Mouse (Mus musculus) CH12.LX (cell line): ENCODE data around the gene Zfp84. TPM values are rescaled to one million over a fixed set of nuclear protein-coding genes. Genes with fewer than 3 reads are reported as not detected.

Experiments used
- DNase-seq: peaks from one replicate; pipeline ENCODE4 v3.0.0-alpha.2; 2013; ENCODE audit errors: extremely low read depth
- H3K27ac ChIP-seq: 2 replicates; pipeline ENCODE4 v1.5.1; 2012; ENCODE audit warnings: low read depth, mild to moderate bottlenecking, control low read depth, moderate library complexity; ENCODE audit not compliant: insufficient read depth
- H3K27me3 ChIP-seq: replicated peaks from 2 replicates; pipeline ENCODE3; 2012; ENCODE audit warnings: inconsistent platforms
- H3K36me3 ChIP-seq, 2 experiments: replicated peaks in 1 of 2; 2 replicates each; pipeline versions ENCODE3 to v1.6.1; 2012; ENCODE audit warnings: inconsistent platforms in 1 of 2, low read length in 1 of 2, mild to moderate bottlenecking in 1 of 2, mixed read lengths in 1 of 2, moderate library complexity in 1 of 2; ENCODE audit not compliant: control insufficient read depth in 1 of 2, insufficient read depth in 1 of 2
- H3K4me1 ChIP-seq, 2 experiments: 2 replicates each; pipeline ENCODE4 v1.6.1; 2012; ENCODE audit warnings: inconsistent platforms in 1 of 2, moderate library complexity in 1 of 2; ENCODE audit not compliant: insufficient read depth in 2 of 2, control insufficient read depth in 1 of 2
- H3K4me2 ChIP-seq: 2 replicates; pipeline ENCODE4 v1.6.1; 2012; ENCODE audit warnings: low read depth, mild to moderate bottlenecking, control low read depth; ENCODE audit not compliant: poor library complexity, insufficient read depth, severe bottlenecking
- H3K4me3 ChIP-seq, 3 experiments: fragments of 150-350 bp in 1 of 3; sonication (generic) in 1 of 3; replicated peaks in 1 of 3; 2 replicates each; pipeline versions ENCODE3 to v1.5.1; 2011 to 2012; ENCODE audit warnings: low read depth in 2 of 3, low read length in 2 of 3, mild to moderate bottlenecking in 2 of 3, moderate library complexity in 2 of 3, control low read depth in 1 of 3, improper control_type of control experiment in 1 of 3, inconsistent platforms in 1 of 3, mixed read lengths in 1 of 3; ENCODE audit not compliant: poor library complexity in 1 of 3
- H3K79me2 ChIP-seq: replicated peaks from 2 replicates; pipeline ENCODE4 v1.6.1; 2012; ENCODE audit warnings: mild to moderate bottlenecking, moderate library complexity; ENCODE audit not compliant: control insufficient read depth, poor library complexity, insufficient read depth, severe bottlenecking; ENCODE audit errors: extremely low read depth
- H3K9ac ChIP-seq: 2 replicates; pipeline ENCODE4 v1.6.1; 2012; ENCODE audit warnings: low read depth, mild to moderate bottlenecking, control low read depth, moderate library complexity; ENCODE audit not compliant: insufficient read depth
- H3K9me3 ChIP-seq: replicated peaks from 2 replicates; pipeline ENCODE3; 2012; ENCODE audit warnings: low read length, inconsistent platforms, mixed read lengths
- CHD1 ChIP-seq: IDR thresholded peaks from 2 replicates; pipeline ENCODE4 v1.6.1; 2012; ENCODE audit warnings: low read depth, low read length, improper control_type of control experiment, inconsistent platforms
- CTCF ChIP-seq, 2 experiments: IDR thresholded peaks in 1 of 2; conservative IDR thresholded peaks in 1 of 2; 2 replicates each; pipeline ENCODE4 v1.5.1; 2011 to 2012; ENCODE audit warnings: low read depth in 2 of 2, low read length in 2 of 2, improper control_type of control experiment in 1 of 2, inconsistent platforms in 1 of 2, mild to moderate bottlenecking in 1 of 2, moderate library complexity in 1 of 2
- ELF1 ChIP-seq: IDR thresholded peaks from 2 replicates; pipeline ENCODE4 v1.6.1; 2014; ENCODE audit warnings: low read depth, mild to moderate bottlenecking, inconsistent platforms, low read length, improper control_type of control experiment
- EP300 ChIP-seq: IDR thresholded peaks from 2 replicates; pipeline ENCODE4 v1.6.1; 2011; ENCODE audit warnings: low read length, improper control_type of control experiment
- ETS1 ChIP-seq: conservative IDR thresholded peaks from 2 replicates; pipeline ENCODE4 v1.6.1; 2012; ENCODE audit warnings: low read depth, mild to moderate bottlenecking, inconsistent platforms, low read length, improper control_type of control experiment, moderate library complexity
- GABPA ChIP-seq: IDR thresholded peaks from 2 replicates; pipeline ENCODE4 v1.6.1; 2012; ENCODE audit warnings: low read depth, low read length, improper control_type of control experiment, inconsistent platforms; ENCODE audit not compliant: insufficient replicate concordance
- JUN ChIP-seq: IDR thresholded peaks from 2 replicates; pipeline ENCODE4 v1.6.1; 2011; ENCODE audit warnings: low read depth, mild to moderate bottlenecking, low read length, improper control_type of control experiment, moderate library complexity; ENCODE audit not compliant: insufficient read depth
- JUND ChIP-seq: conservative IDR thresholded peaks from 2 replicates; pipeline ENCODE4 v1.6.1; 2011; ENCODE audit warnings: low read depth, low read length, improper control_type of control experiment
- KAT2A ChIP-seq: IDR thresholded peaks from 2 replicates; pipeline ENCODE4 v1.6.1; 2012; ENCODE audit warnings: low read length, improper control_type of control experiment, inconsistent platforms; ENCODE audit not compliant: insufficient replicate concordance
- MAX ChIP-seq: IDR thresholded peaks from 2 replicates; pipeline ENCODE4 v1.6.1; 2011; ENCODE audit warnings: low read length, improper control_type of control experiment
- MYC ChIP-seq: IDR thresholded peaks from 2 replicates; pipeline ENCODE4 v1.6.1; 2011; ENCODE audit warnings: low read depth, mild to moderate bottlenecking, improper control_type of control experiment, low read length
- PAX5 ChIP-seq: IDR thresholded peaks from 2 replicates; pipeline ENCODE4 v1.6.1; 2012; ENCODE audit warnings: low read length, inconsistent platforms, mixed read lengths
- POLR2A ChIP-seq: IDR thresholded peaks from 2 replicates; pipeline ENCODE4 v1.6.1; 2011; ENCODE audit warnings: low read depth, mild to moderate bottlenecking, improper control_type of control experiment, low read length
- POLR2AphosphoS2 ChIP-seq: IDR thresholded peaks from 2 replicates; pipeline ENCODE4 v1.6.1; 2011; ENCODE audit warnings: low read depth, low read length, improper control_type of control experiment
- RCOR1 ChIP-seq: conservative IDR thresholded peaks from 2 replicates; pipeline ENCODE4 v1.6.1; 2012; ENCODE audit warnings: low read depth, mild to moderate bottlenecking, inconsistent platforms, low read length, improper control_type of control experiment
- SIN3A ChIP-seq: IDR thresholded peaks from 2 replicates; pipeline ENCODE4 v1.6.1; 2012; ENCODE audit warnings: low read length, improper control_type of control experiment, inconsistent platforms
- SMC3 ChIP-seq: IDR thresholded peaks from 2 replicates; pipeline ENCODE4 v1.6.1; 2011; ENCODE audit warnings: low read depth, low read length, improper control_type of control experiment
- USF2 ChIP-seq: conservative IDR thresholded peaks from 2 replicates; pipeline ENCODE4 v1.6.1; 2011; ENCODE audit warnings: low read depth, low read length, improper control_type of control experiment
- ZC3H11A ChIP-seq: IDR thresholded peaks from 2 replicates; pipeline ENCODE4 v1.6.1; 2012; ENCODE audit warnings: low read depth, mild to moderate bottlenecking, inconsistent platforms, low read length, improper control_type of control experiment
- ZKSCAN1 ChIP-seq: IDR thresholded peaks from 2 replicates; pipeline ENCODE4 v1.6.1; 2012; ENCODE audit warnings: low read depth, inconsistent platforms, low read length, improper control_type of control experiment, borderline replicate concordance
- ZMIZ1 ChIP-seq: IDR thresholded peaks from 2 replicates; pipeline ENCODE4 v1.6.1; 2012; ENCODE audit warnings: low read depth, mild to moderate bottlenecking, inconsistent platforms, low read length, improper control_type of control experiment
- ZNF384 ChIP-seq: IDR thresholded peaks from 2 replicates; pipeline ENCODE4 v1.6.1; 2012; ENCODE audit warnings: low read depth, low read length, improper control_type of control experiment, inconsistent platforms
- dilution Hi-C: fragments of 300-500 bp; cut with MboI; formaldehyde crosslinking; loops from 2 replicates; pipeline ENCODE4 v1.14.3; 2020; ENCODE audit warnings: low sequenced_read_pairs; ENCODE audit not compliant: extremely low pct_unique_long_range_greater_than_20kb, extremely low pct_ligation_motif_present
- in situ Hi-C: fragments of 300-500 bp; cut with MboI; formaldehyde crosslinking; loops from 3 replicates; pipeline ENCODE4 v1.14.3; 2019; ENCODE audit warnings: low sequenced_read_pairs, low pct_ligation_motif_present, low pct_unique_long_range_greater_than_20kb, mixed read lengths
- polyA plus RNA-seq: library from polyadenylated mRNA; unstranded; fragments of >175 nt; gene quantifications from 2 replicates; pipeline ENCODE4 v1.2.1, GENCODE M21; 2012; ENCODE audit warnings: low read depth; ENCODE audit not compliant: insufficient read length
- total RNA-seq, 2 experiments: library from RNA; depleted of rRNA; stranded (reverse); fragments of 300-350 nt in 1 of 2; fragments of >200 nt in 1 of 2; gene quantifications; 2 replicates each; pipeline ENCODE4 v1.2.3; 2012 to 2014

Zfp84 gene
- total and polyA plus RNA-seq, 3 experiments: 7.9 to 9.6 (median 9.2) TPM

DNA sequence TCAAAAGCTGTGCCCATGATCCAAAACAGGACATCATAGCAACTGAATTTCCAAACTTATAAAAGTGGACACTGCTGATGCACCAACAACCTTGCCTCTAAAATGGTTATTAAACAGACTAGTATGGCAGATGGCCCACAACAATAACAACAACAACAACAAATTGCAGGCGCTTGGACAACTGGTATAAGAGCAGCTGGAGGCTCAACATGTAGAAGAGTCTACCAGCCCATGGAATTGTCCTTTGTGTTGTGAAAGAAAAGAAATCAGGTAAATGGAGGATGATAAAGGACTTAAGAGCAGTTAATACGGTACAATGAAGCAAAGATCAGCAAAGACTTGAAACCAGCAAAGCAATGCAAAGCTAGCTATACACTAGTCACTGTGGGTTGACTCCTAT is 46.0 kb downstream of the Zfp84 start:
- Histone ChIP-seq H3K27ac (no peak overlapping the region), H3K4me3 (no peak overlapping the region), H3K9me3 (no peaks in the 10 kb centered on the region), H3K4me2 (no peak overlapping the region), H3K9ac (no peak overlapping the region), H3K27me3 (no peaks in the 10 kb centered on the region), H3K36me3 (peaks cover 0 to 9% of the 10 kb centered on the region in 2 experiments), H3K4me1 (peaks cover 9 to 36% of the 10 kb centered on the region in 2 experiments), H3K79me2 (peaks cover 9% of the 10 kb centered on the region)
- dilution Hi-C loops (no loop called here), in situ Hi-C loops (no loop called here)
- DNase-seq: no peak
- TF ChIP-seq POLR2AphosphoS2: no peak
- no peak for TF ChIP-seq CTCF (conservative IDR thresholded peaks at IDR 0.05 in 1 of 2, IDR thresholded peaks at IDR 0.05 in 1 of 2; ENCODE audit: low read depth in 2 of 2, low read length in 2 of 2)
- no peak for TF ChIP-seq RCOR1
- TF ChIP-seq PAX5: no peak
- no peak for TF ChIP-seq JUND
- TF ChIP-seq ZC3H11A: no peak
- TF ChIP-seq POLR2A: no peak
- no peak for TF ChIP-seq JUN
- TF ChIP-seq ELF1: no peak
- TF ChIP-seq ZNF384: no peak
- TF ChIP-seq CHD1: no peak
- no peak for TF ChIP-seq MAX
- TF ChIP-seq GABPA: no peak

GRCm38 (mm10) chr7:29815061-29815784 is 46.9 kb downstream of the Zfp84 start:
- Histone ChIP-seq H3K4me3 (peak overlapping the region; percentile 60 to 98 (median 88)), H3K9ac (peak overlapping the region; percentile 77), H3K4me2 (peak overlapping the region; percentile 98), H3K27ac (no peak overlapping the region), H3K79me2 (peaks cover 14% of the 10 kb centered on the region), H3K36me3 (peaks cover 0 to 11% of the 10 kb centered on the region in 2 experiments), H3K9me3 (no peaks in the 10 kb centered on the region), H3K27me3 (no peaks in the 10 kb centered on the region), H3K4me1 (peaks cover 9 to 40% of the 10 kb centered on the region in 2 experiments)
- in situ Hi-C loops (no loop called here), dilution Hi-C loops (no loop called here)
- DNase-seq: peak; percentile 17
- no peak for TF ChIP-seq GABPA
- no peak for TF ChIP-seq CTCF (conservative IDR thresholded peaks at IDR 0.05 in 1 of 2, IDR thresholded peaks at IDR 0.05 in 1 of 2; ENCODE audit: low read depth in 2 of 2, low read length in 2 of 2)
- no peak for TF ChIP-seq RCOR1
- TF ChIP-seq ZMIZ1: no peak
- no peak for TF ChIP-seq PAX5
- 0 out of 2 replicates have a peak, but pooled peaks have one; percentile 41 for TF ChIP-seq CHD1
- TF ChIP-seq POLR2AphosphoS2: no peak
- TF ChIP-seq KAT2A: no peak
- TF ChIP-seq ZKSCAN1: no peak
- no peak for TF ChIP-seq MYC
- TF ChIP-seq EP300: no peak
- no peak for TF ChIP-seq USF2
- peak; percentile 55; the same call in 1 of the 2 replicates for TF ChIP-seq ZNF384
- TF ChIP-seq ETS1: no peak
- TF ChIP-seq JUN: no peak
- TF ChIP-seq SIN3A: no peak
- TF ChIP-seq SMC3: no peak
- TF ChIP-seq, all 38 proteins: peak for 2
